Mouse (Mus musculus) right cerebral cortex, adult 18-20 months (tissue): ENCODE results near the gene Stx2.
A peak's percentile ranks its signal among the peaks of the same experiment; 100 is the strongest.

ENCODE experiments used
- DNase-seq: peaks from one replicate; pipeline ENCODE4 v3.0.0; 2022; ENCODE audit warnings: mixed read lengths

The Stx2 gene

DNA sequence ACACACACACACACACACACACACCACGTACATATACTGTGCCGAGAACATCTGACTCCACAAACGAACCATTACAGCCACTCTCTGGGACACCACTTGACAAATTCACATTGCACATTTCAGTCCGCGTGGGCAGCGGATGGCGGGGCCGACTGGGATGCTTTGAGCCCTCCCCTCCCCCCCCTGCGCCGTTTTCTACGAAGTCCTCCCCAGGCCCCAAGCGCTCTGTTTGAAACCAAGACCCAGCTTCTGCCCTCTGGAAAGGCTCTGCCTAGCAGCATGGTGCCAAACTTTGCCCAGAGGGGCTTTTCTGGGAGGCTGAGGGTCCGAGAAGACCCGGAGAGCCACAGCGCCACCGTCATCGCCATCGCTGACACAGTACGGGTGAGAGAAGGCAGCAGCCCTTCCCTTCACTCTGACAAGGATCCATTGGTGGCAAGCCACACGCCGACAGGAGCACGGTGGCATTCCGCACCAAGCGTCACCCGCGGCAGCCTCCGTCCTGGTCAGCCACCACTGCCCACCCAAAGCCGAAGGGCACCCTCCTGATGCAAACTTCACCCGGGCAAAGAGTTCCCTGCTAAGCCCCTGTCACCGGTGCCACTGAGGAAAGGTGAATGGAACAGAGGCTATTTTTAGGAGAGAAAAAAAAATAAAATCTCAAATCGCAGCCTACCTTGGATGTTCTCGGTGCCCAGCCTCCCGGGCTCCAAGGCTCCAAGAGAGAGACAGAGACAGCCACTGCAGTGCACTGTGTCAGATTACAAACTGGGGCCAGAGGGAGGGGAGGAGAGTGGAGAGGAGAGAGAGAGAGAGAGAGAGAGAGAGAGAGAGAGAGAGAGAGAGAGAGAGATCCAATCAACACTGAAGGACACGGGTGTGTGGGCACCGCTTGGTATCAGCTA lies 55.8 kb downstream of the Stx2 start:
- DNase-seq: peak; percentile 72

- DNase-seq: peak; percentile 37
These were observed 56.9 kb downstream of the Stx2 start for GRCm38 (mm10) chr5:128951472-128951871.

DNA sequence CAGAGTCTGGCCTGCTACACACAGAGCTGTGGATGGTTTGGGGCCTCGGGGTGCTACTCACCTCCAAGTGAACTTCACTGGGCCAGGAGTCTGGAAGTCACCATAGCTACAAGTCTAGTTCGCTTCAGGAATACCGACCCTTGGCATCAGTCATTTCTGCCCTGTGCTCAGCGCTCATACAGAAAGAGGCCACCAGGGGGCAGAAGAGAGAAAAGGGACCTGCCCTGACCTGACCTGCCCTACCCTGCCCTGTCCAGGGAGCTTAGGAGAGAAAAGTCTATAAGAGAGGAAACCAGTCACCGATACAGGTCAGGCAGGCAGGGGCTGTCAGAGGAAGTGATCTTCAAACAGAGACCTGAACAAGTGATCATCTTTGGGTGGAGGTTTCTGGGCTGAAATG lies 61.3 kb downstream of the Stx2 start:
- DNase-seq: no peak

GRCm38 (mm10) chr5:128940436-128940835 lies 67.9 kb downstream of the Stx2 start:
- DNase-seq: no peak

DNA sequence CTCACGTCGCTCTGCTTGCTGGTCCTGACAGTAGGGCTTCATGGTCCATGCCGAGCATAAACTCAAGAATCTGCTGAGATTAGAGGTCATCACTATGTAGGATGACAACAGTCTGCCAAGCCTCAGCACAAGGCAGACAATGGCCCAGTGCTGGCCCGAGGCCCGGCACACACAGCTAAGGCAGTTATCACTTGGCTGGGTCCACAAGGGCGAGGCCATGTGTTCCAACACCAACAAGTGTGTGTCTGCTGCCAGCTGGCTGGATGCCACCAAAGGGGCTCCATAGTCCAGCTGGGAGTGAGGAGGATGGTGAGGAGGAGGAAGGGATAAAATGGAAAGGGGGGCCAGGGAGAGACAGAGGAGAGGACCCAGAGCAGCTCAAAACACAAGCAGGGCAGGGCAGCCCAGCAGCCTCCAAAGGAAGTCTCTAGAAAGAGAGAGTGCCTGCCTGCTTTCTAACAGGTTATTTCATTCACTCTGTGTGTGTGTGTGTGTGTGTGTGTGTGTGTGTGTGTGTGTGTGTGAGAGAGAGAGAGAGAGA lies 72.9 kb downstream of the Stx2 start:
- no peak for DNase-seq
